In the genomic region with DNA sequence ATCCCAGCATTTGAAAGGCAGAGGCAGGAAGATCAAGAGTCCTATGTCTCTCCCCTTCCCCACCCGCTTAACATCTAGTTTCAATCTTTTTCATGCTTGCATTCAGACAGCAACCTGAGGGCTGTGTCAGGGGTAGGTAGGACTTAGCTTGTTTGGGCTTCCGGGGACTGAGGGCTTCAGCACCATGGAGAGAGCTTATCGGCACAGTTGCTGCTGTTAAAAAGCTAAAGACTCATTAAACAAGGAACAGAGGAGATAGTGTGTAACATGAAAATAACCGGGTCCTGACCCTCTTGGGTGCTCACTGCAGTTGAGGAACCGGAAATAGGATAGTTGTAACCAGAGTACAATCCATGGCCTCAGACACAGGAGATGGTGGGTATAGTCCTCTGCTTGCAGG, we compare ENCODE assay signal across 9 mouse cellular contexts. TPM values are rescaled to one million over a fixed set of nuclear protein-coding genes. Genes with fewer than 3 reads are reported as not detected.
DNase-seq lines count a peak whose midpoint lies in the region; ATAC-seq lines count a peak whose summit lies in the region.
"Had no signal": no experiment of that assay in that cellular context is flagged by ENCODE, and none has a peak within 500 bp of the region (broad histone marks: within the 10 kb centered on the region; RNA-seq: fewer than 3 reads in every experiment).

No protein-coding gene starts in this region.

- peak; percentile 31 for DNase-seq in gastrocnemius, postnatal 14 days
- DNase-seq in gastrocnemius, adult 8-10 months (ENCODE audit: low spot score in 2 of 2) = no peak
- peak; percentile 51 to 54 for DNase-seq in B cell, adult 2 months
- DNase-seq in c-Kit-positive CD71-positive TER-119-positive erythroid progenitor cells, embryonic 14.5 days (ENCODE audit: low spot score) = peak; percentile 47
- peak; percentile 87 to 89 for DNase-seq in kidney, postnatal 4 days
- peak; percentile 44 for DNase-seq in ovary, postnatal 14 days (ENCODE audit: low spot score)
- no peak for DNase-seq in left cerebral cortex, adult 11 months (ENCODE audit: low spot score)

- intact Hi-C loops in gastrocnemius, postnatal 14 days (cut with DNase I; ENCODE audit: low total_unique reads) = no loop called here

- no peak for ATAC-seq in activated CD4-positive, CD25-positive, alpha-beta regulatory T cell, adult 4 months

RNA-seq across cellular contexts. Expression of a gene that starts 8.1 kb away (rescaled TPM):
- total RNA-seq in gastrocnemius, postnatal 14 days (2021) = under 1 TPM; 0.31 to 0.45 TPM
- under 1 TPM; 0.19 to 0.63 (median 0.49) TPM for total RNA-seq in gastrocnemius, adult 8-10 months (2022)
- not detected for polyA plus RNA-seq in activated CD4-positive, CD25-positive, alpha-beta regulatory T cell, adult 4 months (2017; shearing (Covaris generic))

RNA-seq across cellular contexts. Expression of a gene that starts 12.2 kb away (rescaled TPM):
- total RNA-seq in gastrocnemius, postnatal 14 days (2021) = not detected
- total RNA-seq in gastrocnemius, adult 8-10 months (2022) = not detected
- polyA plus RNA-seq in activated CD4-positive, CD25-positive, alpha-beta regulatory T cell, adult 4 months (2017; shearing (Covaris generic)) = not detected

RNA-seq across cellular contexts. Expression of a gene that starts 20.4 kb away (rescaled TPM):
- total RNA-seq in gastrocnemius, postnatal 14 days (2021) = not detected
- total RNA-seq in gastrocnemius, adult 8-10 months (2022) = not detected
- polyA plus RNA-seq in activated CD4-positive, CD25-positive, alpha-beta regulatory T cell, adult 4 months (2017; shearing (Covaris generic)) = under 1 TPM; 0.71 to 0.92 TPM
- total RNA-seq: layer of hippocampus, postnatal 25 days had no signal

RNA-seq across cellular contexts. Expression of a gene that starts 45.8 kb away (rescaled TPM):
- 1 to 10 TPM; 3.7 to 4.0 TPM for total RNA-seq in gastrocnemius, postnatal 14 days (2021)
- 1 to 10 TPM; 1.7 to 2.6 (median 2.1) TPM for total RNA-seq in gastrocnemius, adult 8-10 months (2022)
- polyA plus RNA-seq in activated CD4-positive, CD25-positive, alpha-beta regulatory T cell, adult 4 months (2017; shearing (Covaris generic)) = not detected

RNA-seq across cellular contexts. Expression of a gene that starts 55.8 kb away (rescaled TPM):
- 10 to 100 TPM; 22.5 to 24.5 TPM for total RNA-seq in gastrocnemius, postnatal 14 days (2021)
- total RNA-seq in gastrocnemius, adult 8-10 months (2022) = 10 to 100 TPM; 17.5 to 28.4 (median 22.8) TPM
- polyA plus RNA-seq in activated CD4-positive, CD25-positive, alpha-beta regulatory T cell, adult 4 months (2017; shearing (Covaris generic)) = 10 to 100 TPM; 10.8 to 12.5 TPM

Comparison
In these comparisons a context has a peak if more than half of its experiments do, and no peak if none do; other contexts are left out.
1. DNase-seq: peak in gastrocnemius, postnatal 14 days (single experiment), B cell, adult 2 months (2 of 2), c-Kit-positive CD71-positive TER-119-positive erythroid progenitor cells, embryonic 14.5 days (single experiment), kidney, postnatal 4 days (2 of 2) and ovary, postnatal 14 days (single experiment); none in gastrocnemius, adult 8-10 months (0 of 2) and left cerebral cortex, adult 11 months (single experiment).